Mouse (Mus musculus) embryonic fibroblast, embryonic 13.5 days (primary cell): Measurements from ENCODE around the gene Cenpf. TPM values are rescaled to one million over a fixed set of nuclear protein-coding genes. Genes with fewer than 3 reads are reported as not detected.
A peak's percentile ranks its signal among the peaks of the same experiment; 100 is the strongest.

Experiments used
- H3K27ac ChIP-seq: 2 replicates; pipeline ENCODE4 v1.5.1; 2012; ENCODE audit warnings: low read length, control low read depth, inconsistent platforms; ENCODE audit not compliant: insufficient read depth
- H3K4me1 ChIP-seq: 2 replicates; pipeline ENCODE4 v1.6.1; 2011; ENCODE audit warnings: low read length; ENCODE audit not compliant: control insufficient read depth, insufficient read depth
- H3K4me3 ChIP-seq: 2 replicates; pipeline ENCODE4 v1.5.1; 2011; ENCODE audit warnings: mild to moderate bottlenecking, control low read depth, low read length; ENCODE audit not compliant: insufficient read depth
- CTCF ChIP-seq: IDR thresholded peaks from 2 replicates; pipeline ENCODE4 v1.5.1; 2011; ENCODE audit warnings: mild to moderate bottlenecking, control low read depth, low read length, moderate library complexity, borderline replicate concordance; ENCODE audit not compliant: insufficient read depth
- POLR2A ChIP-seq: IDR thresholded peaks from 2 replicates; pipeline ENCODE4 v1.6.1; 2011; ENCODE audit warnings: low read depth, mild to moderate bottlenecking, control low read depth, low read length, moderate library complexity
- polyA plus RNA-seq: library from polyadenylated mRNA; stranded (reverse); fragments of >200 nt; gene quantifications from 2 replicates; pipeline ENCODE4 v1.2.4, GENCODE M21; 2011; ENCODE audit warnings: low read depth; ENCODE audit not compliant: missing spikeins, insufficient read length

The Cenpf gene
- polyA plus RNA-seq, 1 experiment = 32.0 TPM

GRCm38 (mm10) chr1:189644700-189645345 is 43.1 kb downstream of the Cenpf start:
- TF ChIP-seq CTCF (no peak), POLR2A (no peak)
- no peak overlapping the region for H3K27ac ChIP-seq
- no peak overlapping the region for H3K4me3 ChIP-seq
- H3K4me1 ChIP-seq = no peaks in the 10 kb centered on the region

GRCm38 (mm10) chr1:189639581-189639980 is 48.3 kb downstream of the Cenpf start:
- TF ChIP-seq POLR2A (no peak), CTCF (no peak)
- Histone ChIP-seq H3K4me1 (no peaks in the 10 kb centered on the region), H3K4me3 (no peak overlapping the region), H3K27ac (no peak overlapping the region)

- Histone ChIP-seq H3K4me1 (no peaks in the 10 kb centered on the region), H3K27ac (no peak overlapping the region), H3K4me3 (no peak overlapping the region)
- TF ChIP-seq POLR2A = no peak
- TF ChIP-seq CTCF = no peak
Observed at GRCm38 (mm10) chr1:189633791-189634190, 54.1 kb downstream of the Cenpf start.

GRCm38 (mm10) chr1:189631906-189632675 is 55.8 kb downstream of the Cenpf start:
- Histone ChIP-seq H3K4me3 (no peak overlapping the region), H3K27ac (no peak overlapping the region), H3K4me1 (no peaks in the 10 kb centered on the region)
- TF ChIP-seq CTCF (no peak), POLR2A (no peak)

DNA sequence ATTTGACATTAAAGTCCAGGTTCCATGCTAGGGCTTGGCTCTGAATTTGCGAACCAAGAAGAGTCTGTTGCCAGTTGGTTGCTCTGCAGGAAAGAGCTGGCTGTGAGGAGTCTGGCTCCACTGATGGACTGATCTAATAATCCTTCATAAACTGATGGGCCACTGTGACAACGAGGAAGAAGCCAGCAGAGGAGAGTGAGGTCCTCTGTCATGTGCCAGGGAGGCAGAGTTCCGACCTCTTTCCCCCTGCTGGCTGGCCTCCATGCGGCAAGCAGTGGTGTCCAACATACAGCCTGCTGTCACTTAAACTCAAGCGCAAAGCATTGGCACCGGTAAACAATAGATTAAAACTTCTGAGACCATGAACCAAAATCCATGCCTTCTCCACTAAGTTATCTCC is 57.9 kb downstream of the Cenpf start:
- Histone ChIP-seq H3K4me3 (no peak overlapping the region), H3K4me1 (no peaks in the 10 kb centered on the region), H3K27ac (no peak overlapping the region)
- TF ChIP-seq POLR2A = no peak
- no peak for TF ChIP-seq CTCF

- no peak for TF ChIP-seq POLR2A
- TF ChIP-seq CTCF = peak; percentile 71; the same call in 1 of the 2 replicates
- no peak overlapping the region for H3K4me3 ChIP-seq
- no peaks in the 10 kb centered on the region for H3K4me1 ChIP-seq
- H3K27ac ChIP-seq = peak overlapping the region; percentile 51
Observed at GRCm38 (mm10) chr1:189627976-189628768, 59.7 kb downstream of the Cenpf start.

GRCm38 (mm10) chr1:189624756-189625155 is 63.1 kb downstream of the Cenpf start:
- Histone ChIP-seq H3K4me3 (no peak overlapping the region), H3K4me1 (no peaks in the 10 kb centered on the region), H3K27ac (no peak overlapping the region)
- TF ChIP-seq POLR2A = no peak
- TF ChIP-seq CTCF = no peak

DNA sequence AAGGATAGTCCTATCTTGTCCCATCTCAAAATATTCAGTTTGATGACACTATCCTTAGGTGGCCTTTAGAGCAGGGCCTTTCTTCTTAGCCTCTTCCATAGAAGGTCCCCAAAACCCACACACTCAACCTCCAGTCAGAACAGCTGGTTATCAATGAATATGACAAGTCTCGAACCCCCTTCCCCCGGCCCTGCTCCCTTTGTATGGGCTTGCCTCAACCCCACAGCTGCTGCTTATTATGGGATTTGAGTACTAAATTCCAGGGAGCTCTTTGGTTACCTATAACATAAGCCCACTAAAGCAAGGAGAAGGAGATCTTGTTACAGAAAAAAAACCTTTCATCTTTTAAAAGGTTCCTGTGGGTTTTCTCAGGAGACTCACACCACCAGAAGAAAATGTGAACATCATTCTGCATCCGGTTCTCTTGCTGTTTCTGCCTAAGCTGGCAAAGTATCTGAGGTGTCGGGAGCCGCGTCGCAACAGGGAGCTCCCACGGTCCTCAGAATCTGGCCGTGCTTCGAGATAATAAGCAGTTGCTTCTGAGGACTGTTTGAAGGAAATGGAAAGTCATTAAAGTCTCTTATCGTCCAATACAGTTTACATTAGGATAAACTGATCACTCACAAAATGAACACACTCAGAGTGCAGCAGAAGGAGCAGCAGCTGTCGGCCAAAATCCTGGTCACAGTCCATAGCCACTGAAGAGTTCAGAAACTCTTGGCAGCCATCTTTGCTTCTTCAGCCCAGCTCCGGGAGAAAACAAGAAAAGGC is 68.7 kb downstream of the Cenpf start:
- TF ChIP-seq CTCF (no peak), POLR2A (no peak)
- H3K4me1 ChIP-seq = no peaks in the 10 kb centered on the region
- H3K4me3 ChIP-seq = no peak overlapping the region
- H3K27ac ChIP-seq = no peak overlapping the region

GRCm38 (mm10) chr1:189617381-189617780 is 70.5 kb downstream of the Cenpf start:
- Histone ChIP-seq H3K27ac (no peak overlapping the region), H3K4me1 (no peaks in the 10 kb centered on the region), H3K4me3 (no peak overlapping the region)
- TF ChIP-seq POLR2A (no peak), CTCF (no peak)

GRCm38 (mm10) chr1:189615246-189615645 is 72.6 kb downstream of the Cenpf start:
- H3K4me3 ChIP-seq = no peak overlapping the region
- TF ChIP-seq CTCF = no peak
- H3K27ac ChIP-seq = 0 out of 2 replicates have a peak overlapping the region, but pooled peaks have one; percentile 3
- no peaks in the 10 kb centered on the region for H3K4me1 ChIP-seq
